Mouse (Mus musculus): ENCODE measurements at regions not wholly inside any gene's neighbourhood (a gene's known extent, or its start where the extent isn't known, plus 50 kb on each side); places are given as distances from the start of the nearest gene placed in this dataset.

GRCm38 (mm10) chr4:5205328-5206208 is 412.4 kb upstream of the Impad1 start:
- TF ChIP-seq CTCF (IDR thresholded peaks at IDR 0.05), result no peak
- TF ChIP-seq POLR2A (IDR thresholded peaks at IDR 0.05; ENCODE audit: insufficient read depth, low read depth, low read length), result no peak

All from heart, adult 2 months (tissue).